Mouse (Mus musculus): ENCODE measurements around the gene Map2k6.

GRCm38 (mm10) chr11:110460480-110460879 lies 61.6 kb downstream of the Map2k6 start:
- TF ChIP-seq CTCF (IDR thresholded peaks at IDR 0.05 in 2 of 3, conservative IDR thresholded peaks at IDR 0.05 in 1 of 3; ENCODE audit: control insufficient read depth in 1 of 3, insufficient read depth in 1 of 3, low read depth in 2 of 3, low read length in 3 of 3, poor library complexity in 1 of 3, severe bottlenecking in 1 of 3) (no peak), CHD1 (IDR thresholded peaks at IDR 0.05; ENCODE audit: low read depth, low read length) (no peak), USF2 (IDR thresholded peaks at IDR 0.05; ENCODE audit: borderline replicate concordance in 1 of 2, insufficient read depth in 1 of 2, low read depth in 1 of 2, low read length in 2 of 2) (no peak), SMC3 (IDR thresholded peaks at IDR 0.05; ENCODE audit: low read depth, low read length) (no peak), MAX (IDR thresholded peaks at IDR 0.05; ENCODE audit: low read length) (no peak), KAT2A (conservative IDR thresholded peaks at IDR 0.05; ENCODE audit: low read depth, low read length) (no peak; the same call in 1 of the 2 replicates), HCFC1 (IDR thresholded peaks at IDR 0.05; ENCODE audit: low read depth, low read length) (0 out of 2 replicates have a peak, but pooled peaks have one; percentile 41), POLR2A (IDR thresholded peaks at IDR 0.05; ENCODE audit: control insufficient read depth in 1 of 2, insufficient read depth in 1 of 2, low read depth in 1 of 2, low read length in 2 of 2, poor library complexity in 1 of 2) (no peak), ETS1 (IDR thresholded peaks at IDR 0.05; ENCODE audit: low read depth, low read length) (peak; percentile 85), POLR2AphosphoS2 (IDR thresholded peaks at IDR 0.05; ENCODE audit: low read length) (no peak)

Measured in MEL (cell line).